Mouse (Mus musculus) adipocyte (in vitro differentiated cells): Measurements from ENCODE around the gene Gm42421.

ENCODE experiments used
- DNase-seq: peaks from one replicate; pipeline ENCODE4 v3.0.0-alpha.2; 2016; ENCODE audit warnings: low spot score

Gm42421 gene

GRCm38 (mm10) chr5:143936156-143936555 is 8.2 kb downstream of the Gm42421 start:
- no peak for DNase-seq

GRCm38 (mm10) chr5:143941588-143941987 is 13.6 kb downstream of the Gm42421 start:
- no peak for DNase-seq

- DNase-seq = no peak
These were observed 15.5 kb downstream of the Gm42421 start for GRCm38 (mm10) chr5:143943231-143944125.

GRCm38 (mm10) chr5:143948361-143948760 is 20.4 kb downstream of the Gm42421 start:
- no peak for DNase-seq

- no peak for DNase-seq
These were observed 22.0 kb downstream of the Gm42421 start for GRCm38 (mm10) chr5:143950016-143950415.

- DNase-seq = no peak
These were observed 29.1 kb downstream of the Gm42421 start for GRCm38 (mm10) chr5:143957101-143957500.

GRCm38 (mm10) chr5:143959551-143959950 is 31.6 kb downstream of the Gm42421 start:
- DNase-seq = no peak

- DNase-seq = no peak
These were observed 33.2 kb downstream of the Gm42421 start for GRCm38 (mm10) chr5:143961176-143961575.

- DNase-seq = no peak
These were observed 37.8 kb downstream of the Gm42421 start for GRCm38 (mm10) chr5:143965586-143966345.

GRCm38 (mm10) chr5:143966671-143967070 is 38.7 kb downstream of the Gm42421 start:
- DNase-seq = no peak

- DNase-seq = no peak
These were observed 44.7 kb downstream of the Gm42421 start for GRCm38 (mm10) chr5:143972628-143973027.

- peak; percentile 80 for DNase-seq
These were observed 47.1 kb downstream of the Gm42421 start for GRCm38 (mm10) chr5:143974931-143975630.

GRCm38 (mm10) chr5:143975631-143975933 is 47.6 kb downstream of the Gm42421 start:
- no peak for DNase-seq

- no peak for DNase-seq
These were observed 48.3 kb downstream of the Gm42421 start for GRCm38 (mm10) chr5:143976232-143976631.

- DNase-seq = no peak
These were observed 48.9 kb downstream of the Gm42421 start for GRCm38 (mm10) chr5:143976726-143977431.

- no peak for DNase-seq
These were observed 52.9 kb downstream of the Gm42421 start for GRCm38 (mm10) chr5:143980858-143981257.

GRCm38 (mm10) chr5:143982361-143982760 is 54.4 kb downstream of the Gm42421 start:
- no peak for DNase-seq

- DNase-seq = no peak
These were observed 57.4 kb downstream of the Gm42421 start for GRCm38 (mm10) chr5:143985381-143985780.
